Mouse (Mus musculus) CH12.LX (cell line): ENCODE measurements around the gene Nudc. TPM values are rescaled to one million over a fixed set of nuclear protein-coding genes. Genes with fewer than 3 reads are reported as not detected.

Source experiments
- DNase-seq: peaks from one replicate; pipeline ENCODE4 v3.0.0-alpha.2; 2013; ENCODE audit errors: extremely low read depth
- H3K27ac ChIP-seq: 2 replicates; pipeline ENCODE4 v1.5.1; 2012; ENCODE audit warnings: low read depth, mild to moderate bottlenecking, control low read depth, moderate library complexity; ENCODE audit not compliant: insufficient read depth
- H3K27me3 ChIP-seq: replicated peaks from 2 replicates; pipeline ENCODE3; 2012; ENCODE audit warnings: inconsistent platforms
- H3K36me3 ChIP-seq, 2 experiments: replicated peaks in 1 of 2; 2 replicates each; pipeline versions ENCODE3 to v1.6.1; 2012; ENCODE audit warnings: inconsistent platforms in 1 of 2, low read length in 1 of 2, mild to moderate bottlenecking in 1 of 2, mixed read lengths in 1 of 2, moderate library complexity in 1 of 2; ENCODE audit not compliant: control insufficient read depth in 1 of 2, insufficient read depth in 1 of 2
- H3K4me1 ChIP-seq, 2 experiments: 2 replicates each; pipeline ENCODE4 v1.6.1; 2012; ENCODE audit warnings: inconsistent platforms in 1 of 2, moderate library complexity in 1 of 2; ENCODE audit not compliant: insufficient read depth in 2 of 2, control insufficient read depth in 1 of 2
- H3K4me2 ChIP-seq: 2 replicates; pipeline ENCODE4 v1.6.1; 2012; ENCODE audit warnings: low read depth, mild to moderate bottlenecking, control low read depth; ENCODE audit not compliant: poor library complexity, insufficient read depth, severe bottlenecking
- H3K4me3 ChIP-seq, 3 experiments: fragments of 150-350 bp in 1 of 3; sonication (generic) in 1 of 3; replicated peaks in 1 of 3; 2 replicates each; pipeline versions ENCODE3 to v1.5.1; 2011 to 2012; ENCODE audit warnings: low read depth in 2 of 3, low read length in 2 of 3, mild to moderate bottlenecking in 2 of 3, moderate library complexity in 2 of 3, control low read depth in 1 of 3, improper control_type of control experiment in 1 of 3, inconsistent platforms in 1 of 3, mixed read lengths in 1 of 3; ENCODE audit not compliant: poor library complexity in 1 of 3
- H3K79me2 ChIP-seq: replicated peaks from 2 replicates; pipeline ENCODE4 v1.6.1; 2012; ENCODE audit warnings: mild to moderate bottlenecking, moderate library complexity; ENCODE audit not compliant: control insufficient read depth, poor library complexity, insufficient read depth, severe bottlenecking; ENCODE audit errors: extremely low read depth
- H3K9ac ChIP-seq: 2 replicates; pipeline ENCODE4 v1.6.1; 2012; ENCODE audit warnings: low read depth, mild to moderate bottlenecking, control low read depth, moderate library complexity; ENCODE audit not compliant: insufficient read depth
- H3K9me3 ChIP-seq: replicated peaks from 2 replicates; pipeline ENCODE3; 2012; ENCODE audit warnings: low read length, inconsistent platforms, mixed read lengths
- CHD1 ChIP-seq: IDR thresholded peaks from 2 replicates; pipeline ENCODE4 v1.6.1; 2012; ENCODE audit warnings: low read depth, low read length, improper control_type of control experiment, inconsistent platforms
- CTCF ChIP-seq, 2 experiments: IDR thresholded peaks in 1 of 2; conservative IDR thresholded peaks in 1 of 2; 2 replicates each; pipeline ENCODE4 v1.5.1; 2011 to 2012; ENCODE audit warnings: low read depth in 2 of 2, low read length in 2 of 2, improper control_type of control experiment in 1 of 2, inconsistent platforms in 1 of 2, mild to moderate bottlenecking in 1 of 2, moderate library complexity in 1 of 2
- E2F4 ChIP-seq: IDR thresholded peaks from 2 replicates; pipeline ENCODE4 v1.6.1; 2011; ENCODE audit warnings: low read depth, low read length, improper control_type of control experiment; ENCODE audit not compliant: insufficient replicate concordance
- GABPA ChIP-seq: IDR thresholded peaks from 2 replicates; pipeline ENCODE4 v1.6.1; 2012; ENCODE audit warnings: low read depth, low read length, improper control_type of control experiment, inconsistent platforms; ENCODE audit not compliant: insufficient replicate concordance
- JUND ChIP-seq: conservative IDR thresholded peaks from 2 replicates; pipeline ENCODE4 v1.6.1; 2011; ENCODE audit warnings: low read depth, low read length, improper control_type of control experiment
- KAT2A ChIP-seq: IDR thresholded peaks from 2 replicates; pipeline ENCODE4 v1.6.1; 2012; ENCODE audit warnings: low read length, improper control_type of control experiment, inconsistent platforms; ENCODE audit not compliant: insufficient replicate concordance
- MXI1 ChIP-seq: IDR thresholded peaks from 2 replicates; pipeline ENCODE4 v1.6.1; 2011; ENCODE audit warnings: mild to moderate bottlenecking, low read depth, low read length, improper control_type of control experiment
- NELFE ChIP-seq: IDR thresholded peaks from 2 replicates; pipeline ENCODE4 v1.6.1; 2011; ENCODE audit warnings: low read depth, low read length, improper control_type of control experiment
- POLR2AphosphoS2 ChIP-seq: IDR thresholded peaks from 2 replicates; pipeline ENCODE4 v1.6.1; 2011; ENCODE audit warnings: low read depth, low read length, improper control_type of control experiment
- RAD21 ChIP-seq: IDR thresholded peaks from 2 replicates; pipeline ENCODE4 v1.6.1; 2011; ENCODE audit warnings: low read depth, mild to moderate bottlenecking, low read length, improper control_type of control experiment, moderate library complexity
- UBTF ChIP-seq: IDR thresholded peaks from 2 replicates; pipeline ENCODE4 v1.6.1; 2012; ENCODE audit warnings: low read depth, mild to moderate bottlenecking, inconsistent platforms, low read length, improper control_type of control experiment, moderate library complexity
- USF1 ChIP-seq: IDR thresholded peaks from 2 replicates; pipeline ENCODE4 v1.6.1; 2014; ENCODE audit warnings: low read depth, mild to moderate bottlenecking, inconsistent platforms, low read length, improper control_type of control experiment
- ZKSCAN1 ChIP-seq: IDR thresholded peaks from 2 replicates; pipeline ENCODE4 v1.6.1; 2012; ENCODE audit warnings: low read depth, inconsistent platforms, low read length, improper control_type of control experiment, borderline replicate concordance
- ZMIZ1 ChIP-seq: IDR thresholded peaks from 2 replicates; pipeline ENCODE4 v1.6.1; 2012; ENCODE audit warnings: low read depth, mild to moderate bottlenecking, inconsistent platforms, low read length, improper control_type of control experiment
- dilution Hi-C: fragments of 300-500 bp; cut with MboI; formaldehyde crosslinking; loops from 2 replicates; pipeline ENCODE4 v1.14.3; 2020; ENCODE audit warnings: low sequenced_read_pairs; ENCODE audit not compliant: extremely low pct_unique_long_range_greater_than_20kb, extremely low pct_ligation_motif_present
- in situ Hi-C: fragments of 300-500 bp; cut with MboI; formaldehyde crosslinking; loops from 3 replicates; pipeline ENCODE4 v1.14.3; 2019; ENCODE audit warnings: low sequenced_read_pairs, low pct_ligation_motif_present, low pct_unique_long_range_greater_than_20kb, mixed read lengths
- polyA plus RNA-seq: library from polyadenylated mRNA; unstranded; fragments of >175 nt; gene quantifications from 2 replicates; pipeline ENCODE4 v1.2.1, GENCODE M21; 2012; ENCODE audit warnings: low read depth; ENCODE audit not compliant: insufficient read length
- total RNA-seq, 2 experiments: library from RNA; depleted of rRNA; stranded (reverse); fragments of 300-350 nt in 1 of 2; fragments of >200 nt in 1 of 2; gene quantifications; 2 replicates each; pipeline ENCODE4 v1.2.3; 2012 to 2014

Nudc gene
- total and polyA plus RNA-seq, 3 experiments: 199 to 718 (median 408) TPM

- H3K27ac ChIP-seq: no peak overlapping the region
- H3K27me3 ChIP-seq: no peaks in the 10 kb centered on the region
- in situ Hi-C loops: loop anchor here (25.0 kb wide), 1 partner anchor 509 kb away; the partner anchor contains the start of gene Cd52
- no peak overlapping the region for H3K9ac ChIP-seq
- TF ChIP-seq ZMIZ1 (no peak), CHD1 (no peak), USF1 (no peak), NELFE (no peak), POLR2AphosphoS2 (no peak), JUND (no peak), ZKSCAN1 (no peak), E2F4 (no peak), GABPA (no peak), MXI1 (no peak), RAD21 (no peak), KAT2A (no peak)
- 0 out of 2 replicates have a peak, but pooled peaks cover 3% of the 10 kb centered on the region for H3K79me2 ChIP-seq
- peaks cover 0 to 19% of the 10 kb centered on the region in 2 experiments for H3K4me1 ChIP-seq
- dilution Hi-C loops: no loop called here
- H3K9me3 ChIP-seq: no peaks in the 10 kb centered on the region
- H3K4me3 ChIP-seq: no peak overlapping the region
- H3K4me2 ChIP-seq: no peak overlapping the region
- no peak for DNase-seq
- H3K36me3 ChIP-seq: peaks cover 42 to 55% of the 10 kb centered on the region in 2 experiments
These were observed 32.2 kb upstream of the Nudc start for GRCm38 (mm10) chr4:133577983-133578382.

- dilution Hi-C loops (no loop called here), in situ Hi-C loops (loop anchor here (25.0 kb wide), 1 partner anchor 512 kb away; the partner anchor contains the start of gene Cd52)
- Histone ChIP-seq H3K4me3 (peak overlapping the region; percentile 80 to 91 (median 82)), H3K36me3 (peaks cover 19 to 31% of the 10 kb centered on the region in 2 experiments), H3K27ac (peak overlapping the region; percentile 93), H3K9me3 (peaks cover 2% of the 10 kb centered on the region), H3K4me1 (peaks cover 0 to 14% of the 10 kb centered on the region in 2 experiments; a peak in 3 of 4 replicates), H3K4me2 (no peak overlapping the region), H3K79me2 (0 out of 2 replicates have a peak, but pooled peaks cover 3% of the 10 kb centered on the region), H3K9ac (peak overlapping the region; percentile 96), H3K27me3 (no peaks in the 10 kb centered on the region)
- no peak for DNase-seq
- TF ChIP-seq CTCF (conservative IDR thresholded peaks at IDR 0.05 in 1 of 2, IDR thresholded peaks at IDR 0.05 in 1 of 2; ENCODE audit: low read depth in 2 of 2, low read length in 2 of 2) (no peak), UBTF (0 out of 2 replicates have a peak, but pooled peaks have one; percentile 60)
These were observed 29.0 kb upstream of the Nudc start for GRCm38 (mm10) chr4:133574843-133575202.
